Mouse (Mus musculus) urinary bladder, adult 18-20 months (tissue): ENCODE measurements at regions not wholly inside any gene's neighbourhood (a gene's known extent, or its start where the extent isn't known, plus 50 kb on each side); places are given as distances from the start of the nearest gene placed in this dataset.

Experiments
- DNase-seq, 2 experiments: peaks; one replicate each; pipeline ENCODE4 v3.0.0; 2022; ENCODE audit warnings: low spot score in 2 of 2, mixed read lengths in 2 of 2

DNA sequence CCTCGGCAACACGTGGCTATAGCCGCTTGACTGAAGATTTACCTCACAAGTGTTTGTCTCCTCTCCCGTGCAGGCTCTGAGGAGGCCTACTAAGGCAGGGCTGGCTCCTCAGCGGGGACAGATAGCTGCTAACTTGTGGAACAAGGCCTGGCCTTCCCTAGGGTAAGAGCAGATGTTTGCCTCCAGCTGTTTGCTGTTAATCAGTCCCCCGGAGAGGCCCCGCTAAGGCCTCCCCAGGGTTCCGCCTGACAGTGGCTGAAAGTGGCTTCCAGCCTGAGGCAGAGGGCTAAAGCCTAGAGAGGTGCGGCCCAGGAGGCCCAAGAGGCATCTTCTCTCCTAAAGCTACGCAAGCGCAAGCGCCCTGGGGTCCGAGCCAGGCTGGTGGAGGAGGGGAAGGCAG, 52.1 kb upstream of the Dlx4 start:
- no peak for DNase-seq

DNA sequence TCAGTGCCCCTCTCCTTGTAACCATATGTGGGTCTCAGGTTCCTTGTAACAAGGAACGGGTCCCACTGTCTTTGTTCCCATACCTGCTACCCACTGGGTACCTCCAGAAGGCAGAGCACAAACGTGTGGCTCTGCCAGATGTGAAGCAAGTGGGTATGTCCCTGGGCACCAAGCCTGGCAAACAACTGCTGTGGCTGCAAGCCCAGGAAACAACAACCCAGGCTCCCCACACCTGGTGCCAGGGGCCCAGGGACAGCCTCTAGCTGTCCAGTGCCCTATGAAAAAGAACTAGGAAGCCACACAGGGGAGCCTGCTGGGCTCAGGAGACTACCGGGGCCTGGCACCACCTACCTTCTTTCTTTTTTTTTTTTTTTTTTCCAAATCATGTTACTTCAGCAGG, 54.9 kb upstream of the Dlx4 start:
- no peak for DNase-seq

DNA sequence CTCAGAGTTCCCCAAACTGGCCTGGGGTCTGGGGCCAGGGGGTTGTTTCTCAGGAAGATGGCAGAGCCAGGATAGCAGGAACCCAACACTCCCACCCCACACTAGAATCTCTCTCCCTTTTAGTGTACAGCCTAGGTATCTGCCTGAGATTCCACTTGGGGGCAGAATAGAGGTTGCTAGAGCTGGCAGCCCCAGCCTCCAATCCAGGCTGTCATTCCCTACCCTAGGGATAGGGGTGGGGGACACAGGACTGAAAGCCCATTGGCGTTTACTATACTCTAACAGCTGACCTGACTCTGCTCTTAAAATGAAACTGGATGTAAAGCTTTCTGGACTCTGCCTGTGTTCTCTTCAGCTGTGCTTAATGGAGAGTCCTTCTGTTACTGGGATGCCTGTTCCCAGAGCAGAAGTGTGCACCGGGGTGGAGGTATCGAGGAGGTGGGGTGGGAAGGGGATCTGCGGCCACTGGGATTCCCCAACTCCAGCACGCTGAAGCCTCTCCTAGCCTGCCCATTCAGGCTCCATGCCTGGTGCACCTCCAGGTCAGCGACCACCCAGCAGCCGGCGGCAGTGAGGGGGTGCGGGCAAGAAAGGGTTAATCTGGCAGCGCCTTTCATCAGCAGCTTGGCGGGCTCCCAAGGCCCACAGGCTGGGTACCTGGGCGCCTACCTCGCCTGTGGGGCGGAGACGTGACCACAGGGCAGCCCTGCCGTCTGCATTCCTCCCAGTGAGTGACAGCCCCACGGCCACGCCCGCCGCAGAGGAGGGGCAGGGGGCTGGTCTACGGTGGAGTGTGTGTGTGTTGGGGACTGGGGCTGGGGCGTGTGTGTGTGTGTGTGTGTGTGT, 50.9 kb upstream of the Tac4 start:
- peak in 1 of 2 experiments; percentile 22 for DNase-seq

DNA sequence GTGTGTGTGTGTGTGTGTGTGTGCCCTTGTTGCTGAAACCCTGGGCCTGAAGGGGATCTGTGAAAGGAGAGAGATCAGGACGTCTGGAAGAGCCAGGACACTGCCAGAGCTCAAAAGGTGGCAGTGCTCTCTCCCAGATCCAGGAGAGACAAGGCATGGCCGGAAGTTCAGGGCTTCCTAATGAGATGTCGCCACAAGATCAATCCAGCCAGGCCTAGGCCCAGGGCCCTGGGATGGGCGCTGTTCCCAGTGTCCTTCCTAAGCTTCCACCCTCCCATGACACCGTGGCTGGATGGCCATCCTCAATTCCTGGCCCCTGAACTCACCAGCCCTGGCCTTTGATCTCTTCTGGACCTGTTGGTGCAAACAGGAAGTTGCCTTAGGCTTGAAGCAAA, 50.3 kb upstream of the Tac4 start:
- no peak for DNase-seq
